Mouse (Mus musculus): ENCODE measurements around the gene Hnrnpr.

DNA sequence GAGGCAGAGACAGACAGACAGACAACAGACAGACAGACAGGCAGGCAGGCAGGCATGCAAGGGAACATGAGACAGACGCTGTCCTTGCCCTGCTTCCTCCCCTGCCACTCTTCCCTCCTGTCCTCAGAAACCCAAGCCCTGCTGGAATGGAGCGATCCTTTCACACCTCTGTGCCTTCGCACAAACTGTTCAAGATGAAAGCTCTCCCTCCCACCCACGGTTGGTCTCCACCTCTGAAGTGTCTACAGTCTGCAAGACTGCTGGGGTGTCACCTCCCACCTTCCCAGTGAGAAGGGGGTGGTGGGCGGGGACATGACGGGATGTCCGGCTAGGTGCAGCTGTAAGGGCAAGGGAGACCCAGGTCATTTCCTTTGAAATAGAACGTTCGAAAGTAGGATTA, 29.1 kb upstream of the Hnrnpr start:
- TF ChIP-seq CTCF (IDR thresholded peaks at IDR 0.05) (no peak), EP300 (IDR thresholded peaks at IDR 0.05) (no peak)

Data from lung, postnatal 0 days (tissue).